Mouse (Mus musculus): ENCODE data around the gene Arl8a.

DNA sequence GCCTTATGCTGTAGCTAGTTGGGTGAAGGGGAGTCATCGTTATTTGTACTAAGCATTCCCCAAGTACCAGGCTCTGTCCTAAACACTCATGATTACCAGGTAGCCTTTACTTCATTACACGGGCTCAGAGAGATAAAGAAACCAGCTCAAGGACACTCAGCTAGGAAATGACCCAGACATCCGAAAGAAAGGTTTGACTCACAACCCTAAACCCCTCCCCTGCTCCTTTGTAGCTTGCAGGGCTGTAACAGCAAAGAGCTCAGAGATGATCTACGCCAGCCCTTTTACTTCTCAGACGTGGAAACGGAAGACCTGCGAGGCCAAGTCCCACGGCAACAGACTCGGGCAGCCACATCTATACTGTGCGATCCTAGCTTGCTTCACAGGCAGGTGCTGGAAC, 23.7 kb downstream of the Arl8a start:
- no peak for TF ChIP-seq CTCF (IDR thresholded peaks at IDR 0.05; ENCODE audit: control insufficient read depth, insufficient read depth, low read length)
- TF ChIP-seq POLR2A (IDR thresholded peaks at IDR 0.05; ENCODE audit: borderline replicate concordance, control insufficient read depth, low read depth, low read length) = no peak

All from bone marrow, adult 2 months (tissue).